Comparison of ENCODE assay signal across 22 mouse cellular contexts in genomic region chr2:156654148-156654547, GRCm38 (mm10). TPM values are rescaled to one million over a fixed set of nuclear protein-coding genes. Genes with fewer than 3 reads are reported as not detected.
A peak's percentile ranks its signal among the peaks of the same experiment; 100 is the strongest.
DNase-seq lines count a peak whose midpoint lies in the region; ATAC-seq and TF ChIP-seq lines count a peak whose summit lies in the region.
"Had no signal": no experiment of that assay in that cellular context is flagged by ENCODE, and none has a peak within 500 bp of the region (broad histone marks: within the 10 kb centered on the region; RNA-seq: fewer than 3 reads in every experiment).

No protein-coding gene starts in this region.

- ATAC-seq in cerebellum, adult (ENCODE audit: insufficient number of reproducible peaks, low FRiP score, low TSS enrichment): no peak
- ATAC-seq: forebrain, embryonic 14.5 days; inflammation-experienced regulatory T-cells, adult 6 months had no signal

- no peak for TF ChIP-seq POLR2A in cerebellum, adult 2 months (IDR thresholded peaks at IDR 0.05; ENCODE audit: borderline replicate concordance, insufficient read depth, low read length)

- no peak overlapping the region for H3K27ac ChIP-seq in cerebellum, adult 2 months (ENCODE audit: insufficient read depth, low read length)
- H3K27ac ChIP-seq: embryonic facial prominence, embryonic 12.5 days; hindbrain, embryonic 12.5 days; limb, embryonic 13.5 days; liver, embryonic 14.5 days; lung, embryonic 15.5 days; macrophage; neural tube, embryonic 13.5 days had no signal

- peak; percentile 49 to 53 for DNase-seq in cerebellum, adult 2 months
- DNase-seq in left cerebral cortex, adult 18-20 months (ENCODE audit: low spot score in 2 of 2): peak; percentile 69 to 78
- no peak for DNase-seq in left cerebral cortex, adult 11 months (ENCODE audit: low spot score)
- peak; percentile 64 to 65 for DNase-seq in right cerebral cortex, adult 2 months (ENCODE audit: low spot score in 2 of 2)
- no peak for DNase-seq in right cerebral cortex, postnatal 10 days (ENCODE audit: low spot score in 2 of 2)
- peak; percentile 48 to 75 for DNase-seq in right cerebral cortex, postnatal 36 days (ENCODE audit: low spot score in 2 of 2)
- DNase-seq in urinary bladder, postnatal 10 days (ENCODE audit: low spot score): no peak
- DNase-seq: adrenal gland, postnatal 25 days; kidney, adult 2 months; kidney, postnatal 14 days; midbrain, embryonic 14.5 days; thymus, postnatal 25 days had no signal

- peaks cover 53% of the 10 kb centered on the region for H3K4me1 ChIP-seq in cerebellum, adult 2 months (ENCODE audit: control insufficient read depth, insufficient read depth, low read length)
- H3K4me1 ChIP-seq: embryonic facial prominence, embryonic 12.5 days; limb, embryonic 13.5 days; lung, embryonic 15.5 days had no signal

- no peak overlapping the region for H3K4me3 ChIP-seq in cerebellum, adult 2 months (replicated peaks; ENCODE audit: insufficient read depth, low read depth, low read length)
- H3K4me3 ChIP-seq: embryonic facial prominence, embryonic 12.5 days; hindbrain, embryonic 12.5 days; limb, embryonic 13.5 days; lung, embryonic 15.5 days; neural tube, embryonic 13.5 days had no signal

- WGBS in cerebellum, adult 2 months: 28% methylated on average over 5 of the region's 5 CpGs

- no peak for TF ChIP-seq CTCF in cerebellum, adult 2 months (IDR thresholded peaks at IDR 0.05; ENCODE audit: borderline replicate concordance, insufficient read depth, low read depth, low read length)

- no peaks in the 10 kb centered on the region for H3K27me3 ChIP-seq in cerebellum, adult 2 months (ENCODE audit: control insufficient read depth, insufficient read depth, low read length)
- H3K27me3 ChIP-seq: embryonic facial prominence, embryonic 12.5 days; hindbrain, embryonic 12.5 days; lung, embryonic 15.5 days had no signal

RNA-seq across cellular contexts. Expression of gene Dlgap4, which starts 40.6 kb away (rescaled TPM):
- 126 and 130 TPM in 2 replicates for polyA plus RNA-seq in cerebellum, adult 2 months (2012; rRNA removed)
- total RNA-seq in left cerebral cortex, adult 18-20 months (2021): 100 to 1,000 TPM; 215 to 219 TPM

Comparison
In these comparisons a context has a peak if more than half of its experiments do, and no peak if none do; other contexts are left out.
1. DNase-seq: peak in cerebellum, adult 2 months (2 of 2), left cerebral cortex, adult 18-20 months (2 of 2), right cerebral cortex, adult 2 months (2 of 2) and right cerebral cortex, postnatal 36 days (2 of 2); none in left cerebral cortex, adult 11 months (single experiment), right cerebral cortex, postnatal 10 days (0 of 2) and urinary bladder, postnatal 10 days (single experiment).